Mouse (Mus musculus) small intestine, adult 2 months (tissue): ENCODE results near the gene Zfp11. TPM values are rescaled to one million over a fixed set of nuclear protein-coding genes. Genes with fewer than 3 reads are reported as not detected.

Experiments used
- H3K27ac ChIP-seq: fragments of 200-500 bp; 2 replicates; pipeline ENCODE4 v1.5.1; 2012; ENCODE audit warnings: low read depth, low read length, control low read depth, inconsistent platforms; ENCODE audit not compliant: insufficient read depth
- H3K27me3 ChIP-seq: fragments of 200-500 bp; 2 replicates; pipeline ENCODE4 v1.6.1; 2012; ENCODE audit warnings: mild to moderate bottlenecking, moderate library complexity, low read length, inconsistent platforms; ENCODE audit not compliant: control insufficient read depth, insufficient read depth
- H3K36me3 ChIP-seq: fragments of 200-500 bp; 2 replicates; pipeline ENCODE4 v1.6.1; 2012; ENCODE audit warnings: mild to moderate bottlenecking, low read length, control low read depth, inconsistent platforms; ENCODE audit not compliant: control insufficient read depth, insufficient read depth
- H3K4me1 ChIP-seq: fragments of 200-500 bp; 2 replicates; pipeline ENCODE4 v1.6.1; 2012; ENCODE audit warnings: low read length, inconsistent platforms, mixed read lengths; ENCODE audit not compliant: control insufficient read depth, insufficient read depth, insufficient read length
- H3K4me3 ChIP-seq: fragments of 200-500 bp; 2 replicates; pipeline ENCODE4 v1.5.1; 2012; ENCODE audit warnings: low read depth, mild to moderate bottlenecking, control low read depth, inconsistent platforms, low read length, moderate library complexity
- CTCF ChIP-seq: fragments of 200-500 bp; IDR thresholded peaks from 2 replicates; pipeline ENCODE4 v1.5.1; 2012; ENCODE audit warnings: low read depth, mild to moderate bottlenecking, control low read depth, inconsistent platforms, low read length, moderate library complexity, mixed read lengths; ENCODE audit not compliant: insufficient replicate concordance, insufficient read length; ENCODE audit errors: extremely low read depth
- POLR2A ChIP-seq: fragments of 200-500 bp; IDR thresholded peaks from 2 replicates; pipeline ENCODE4 v1.6.1; 2012; ENCODE audit warnings: low read depth, mild to moderate bottlenecking, control low read depth, inconsistent platforms, low read length, moderate library complexity
- WGBS: fragments of 180-500 bp; shearing (Covaris S2); methylation state at CpG from one replicate; pipeline ENCODE4 v1.1.7; 2018; 5-methylcytosine and 5-hydroxymethylcytosine counted together
- polyA plus RNA-seq: library from polyadenylated mRNA; depleted of rRNA; stranded (reverse); fragments of >200 nt; gene quantifications from 2 replicates; pipeline ENCODE4 v1.2.3, GENCODE M21; 2012; rRNA removed

The Zfp11 gene
- polyA plus RNA-seq, 1 experiment = 0.39 TPM

- WGBS = 10% methylated on average over 1 of the region's 1 CpGs
- no peaks in the 10 kb centered on the region for H3K36me3 ChIP-seq
- no peak overlapping the region for H3K4me3 ChIP-seq
- H3K4me1 ChIP-seq = no peaks in the 10 kb centered on the region
- TF ChIP-seq POLR2A (no peak), CTCF (peak; percentile 63; the same call in 1 of the 2 replicates)
- H3K27ac ChIP-seq = no peak overlapping the region
- H3K27me3 ChIP-seq = no peaks in the 10 kb centered on the region
Observed at GRCm38 (mm10) chr5:129611060-129611459, 58.8 kb downstream of the Zfp11 start.

GRCm38 (mm10) chr5:129607476-129607875, 62.4 kb downstream of the Zfp11 start:
- no peaks in the 10 kb centered on the region for H3K4me1 ChIP-seq
- no peak for TF ChIP-seq CTCF
- TF ChIP-seq POLR2A = no peak
- WGBS = 57% methylated on average over 8 of the region's 8 CpGs
- H3K27me3 ChIP-seq = no peaks in the 10 kb centered on the region
- no peak overlapping the region for H3K27ac ChIP-seq
- H3K36me3 ChIP-seq = no peaks in the 10 kb centered on the region
- no peak overlapping the region for H3K4me3 ChIP-seq

Other genes with a start within 250 kb of the Zfp11 start
- 36.2 and 75.9 TPM in 2 replicates for gene Sfswap, start 168.9 kb downstream of the Zfp11 start, polyA plus RNA-seq
- gene Mmp17, start 85.9 kb downstream of the Zfp11 start, polyA plus RNA-seq = 2.1 and 3.8 TPM in 2 replicates
- not detected in 2 replicates for gene Sept14, start 38.4 kb upstream of the Zfp11 start, polyA plus RNA-seq
- gene Mrps17, start 45.4 kb upstream of the Zfp11 start, polyA plus RNA-seq = 8.9 and 28.7 TPM in 2 replicates
- 10.3 and 14.9 TPM in 2 replicates for gene Nipsnap2, start 55.0 kb upstream of the Zfp11 start, polyA plus RNA-seq
- 4.2 and 10.2 TPM in 2 replicates for gene Psph, start 117.3 kb upstream of the Zfp11 start, polyA plus RNA-seq
- 3.7 and 4.1 TPM in 2 replicates for gene Sumf2, start 176.9 kb upstream of the Zfp11 start, polyA plus RNA-seq
- gene Chchd2, start 217.4 kb upstream of the Zfp11 start, polyA plus RNA-seq = 2,208 and 2,785 TPM in 2 replicates
- 0.19 and 0.39 TPM in 2 replicates for gene Zbed5, start 225.6 kb upstream of the Zfp11 start, polyA plus RNA-seq
- 0.04 and 0.14 TPM in 2 replicates for gene Phkg1, start 228.4 kb upstream of the Zfp11 start, polyA plus RNA-seq
- gene Nupr1l, start 238.4 kb upstream of the Zfp11 start, polyA plus RNA-seq = 4.2 and 5.0 TPM in 2 replicates